Mouse (Mus musculus): ENCODE measurements around the gene Itga8.

DNA sequence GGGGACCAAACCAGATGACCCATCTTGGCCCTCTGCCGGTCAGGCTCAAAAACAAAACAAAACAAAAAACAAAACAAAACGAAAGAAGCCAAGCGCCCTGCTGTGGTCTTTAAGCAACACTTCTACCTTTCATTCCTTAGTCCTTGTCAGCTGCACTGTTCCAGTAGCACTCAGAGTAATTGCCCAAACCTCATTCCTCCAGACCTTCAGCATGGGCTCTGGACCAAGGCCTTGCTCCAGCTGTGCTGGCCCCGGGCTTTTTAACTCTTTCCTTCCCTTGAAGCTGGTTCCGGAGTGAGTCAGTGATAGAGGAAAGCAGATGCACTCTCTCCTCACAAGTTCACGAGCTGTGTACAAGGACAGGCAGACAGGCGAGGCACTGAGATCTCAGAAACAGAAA, 14.6 kb upstream of the Itga8 start:
- TF ChIP-seq CTCF (IDR thresholded peaks at IDR 0.05) (no peak; the same call in 1 of the 2 replicates), EP300 (IDR thresholded peaks at IDR 0.05) (peak; percentile 86)
